In genomic region chr5:125015066-125015465, GRCm38 (mm10) we compare ENCODE assay signal across 16 mouse cellular contexts. TPM values are rescaled to one million over a fixed set of nuclear protein-coding genes. Genes with fewer than 3 reads are reported as not detected.
DNase-seq lines count a peak whose midpoint lies in the region; ATAC-seq lines count a peak whose summit lies in the region.
"Had no signal": no experiment of that assay in that cellular context is flagged by ENCODE, and none has a peak within 500 bp of the region (broad histone marks: within the 10 kb centered on the region; RNA-seq: fewer than 3 reads in every experiment).

No protein-coding gene starts in this region.

- DNase-seq in limb, embryonic 10.5 days (ENCODE audit: low spot score) = no peak
- peak; percentile 51 to 53 for DNase-seq in cerebellum, adult 18-20 months
- peak; percentile 65 for DNase-seq in cerebellum, adult 9-10 months
- peak; percentile 31 for DNase-seq in forebrain, embryonic 14.5 days (ENCODE audit: low spot score)
- no peak for DNase-seq in kidney, postnatal 4 days
- no peak for DNase-seq in c-Kit-positive CD71-positive TER-119-positive erythroid progenitor cells, embryonic 14.5 days (ENCODE audit: low spot score)

- H3K4me3 ChIP-seq in limb, embryonic 15.5 days = no peak overlapping the region
- H3K4me3 ChIP-seq in limb, embryonic 10.5 days = no peak overlapping the region
- H3K4me3 ChIP-seq in forebrain, embryonic 14.5 days (ENCODE audit: low read depth, low read length) = no peak overlapping the region
- H3K4me3 ChIP-seq: erythroblast, embryonic 14.5 days; heart, embryonic 13.5 days; liver, embryonic 12.5 days; midbrain, embryonic 12.5 days; myocyte; neural tube, embryonic 15.5 days had no signal

- no peak for ATAC-seq in limb, embryonic 15.5 days (ENCODE audit: insufficient number of reproducible peaks, low FRiP score, low TSS enrichment, low read depth)
- 0 out of 2 replicates have a peak, but pooled peaks have one; percentile 22 for ATAC-seq in forebrain, embryonic 14.5 days
- ATAC-seq: CD4-positive, CD25-positive, alpha-beta regulatory T cell, adult 4 months; hindbrain, embryonic 16.5 days; liver, embryonic 12.5 days had no signal

- no peak overlapping the region for H3K9ac ChIP-seq in limb, embryonic 15.5 days
- H3K9ac ChIP-seq in forebrain, embryonic 14.5 days (ENCODE audit: low read length) = no peak overlapping the region
- H3K9ac ChIP-seq: heart, embryonic 13.5 days; liver, embryonic 12.5 days; midbrain, embryonic 12.5 days; neural tube, embryonic 15.5 days had no signal

- no peak overlapping the region for H3K4me2 ChIP-seq in limb, embryonic 15.5 days
- no peak overlapping the region for H3K4me2 ChIP-seq in forebrain, embryonic 14.5 days (ENCODE audit: low read length)
- H3K4me2 ChIP-seq: heart, embryonic 13.5 days; liver, embryonic 12.5 days; midbrain, embryonic 12.5 days; neural tube, embryonic 15.5 days had no signal

- H3K27ac ChIP-seq in limb, embryonic 15.5 days = 0 out of 2 replicates have a peak overlapping the region, but pooled peaks have one; percentile 17
- H3K27ac ChIP-seq in limb, embryonic 10.5 days = no peak overlapping the region
- H3K27ac ChIP-seq in forebrain, embryonic 14.5 days (ENCODE audit: low read depth, low read length) = peak overlapping the region; percentile 41; the same call in 1 of the 2 replicates
- H3K27ac ChIP-seq: heart, embryonic 13.5 days; liver, embryonic 12.5 days; midbrain, embryonic 12.5 days; neural tube, embryonic 15.5 days had no signal

- no peaks in the 10 kb centered on the region for H3K9me3 ChIP-seq in limb, embryonic 15.5 days
- no peaks in the 10 kb centered on the region for H3K9me3 ChIP-seq in limb, embryonic 10.5 days (replicated peaks)
- H3K9me3 ChIP-seq in forebrain, embryonic 14.5 days (replicated peaks; ENCODE audit: control insufficient read depth, low read length) = no peaks in the 10 kb centered on the region
- H3K9me3 ChIP-seq: heart, embryonic 13.5 days; liver, embryonic 12.5 days; midbrain, embryonic 12.5 days; neural tube, embryonic 15.5 days had no signal

- no peaks in the 10 kb centered on the region for H3K27me3 ChIP-seq in limb, embryonic 15.5 days
- no peaks in the 10 kb centered on the region for H3K27me3 ChIP-seq in limb, embryonic 10.5 days (ENCODE audit: low read depth, poor library complexity, severe bottlenecking)
- no peaks in the 10 kb centered on the region for H3K27me3 ChIP-seq in forebrain, embryonic 14.5 days (replicated peaks; ENCODE audit: control insufficient read depth, insufficient read depth, low read length)
- H3K27me3 ChIP-seq: heart, embryonic 13.5 days; liver, embryonic 12.5 days; midbrain, embryonic 12.5 days; neural tube, embryonic 15.5 days had no signal

- H3K4me1 ChIP-seq in limb, embryonic 15.5 days = peaks cover 21% of the 10 kb centered on the region
- peaks cover 18% of the 10 kb centered on the region for H3K4me1 ChIP-seq in limb, embryonic 10.5 days
- H3K4me1 ChIP-seq in forebrain, embryonic 14.5 days (ENCODE audit: control insufficient read depth, insufficient read depth, low read length) = 0 out of 2 replicates have a peak, but pooled peaks cover 3% of the 10 kb centered on the region
- H3K4me1 ChIP-seq: liver, embryonic 12.5 days; midbrain, embryonic 12.5 days had no signal

- WGBS in limb, embryonic 15.5 days = 85% methylated on average over 3 of the region's 3 CpGs
- 92% methylated on average over 3 of the region's 3 CpGs for WGBS in limb, embryonic 10.5 days
- 66% methylated on average over 3 of the region's 3 CpGs for WGBS in forebrain, embryonic 14.5 days

- H3K36me3 ChIP-seq in limb, embryonic 15.5 days = peaks cover 93% of the 10 kb centered on the region
- peaks cover 83% of the 10 kb centered on the region for H3K36me3 ChIP-seq in limb, embryonic 10.5 days
- peaks cover 77% of the 10 kb centered on the region for H3K36me3 ChIP-seq in forebrain, embryonic 14.5 days (ENCODE audit: control insufficient read depth, insufficient read depth, low read length)
- H3K36me3 ChIP-seq: G1E had no signal

RNA-seq across cellular contexts. Expression of gene Rflna, which starts 12.0 kb away (rescaled TPM):
- 36.9 and 40.7 TPM in 2 replicates for polyA plus RNA-seq in limb, embryonic 15.5 days (2015; fragmentation: Nextera tagmentation; extraction: Ambion mirVana)
- polyA plus RNA-seq in limb, embryonic 10.5 days (2016; fragmentation: Nextera tagmentation; extraction: Ambion mirVana) = 1.1 and 4.5 TPM in 2 replicates
- polyA plus RNA-seq in forebrain, embryonic 14.5 days (2014; fragmentation: Nextera tagmentation; extraction: Ambion mirVana) = 3.2 and 3.5 TPM in 2 replicates
- polyA plus RNA-seq: CD4-positive, CD25-positive, alpha-beta regulatory T cell, adult 4 months; erythroblast, embryonic 14.5 days; G1E had no signal

Comparison
In these comparisons a context has a peak if more than half of its experiments do, and no peak if none do; other contexts are left out.
1. DNase-seq: peak in cerebellum, adult 18-20 months (2 of 2), cerebellum, adult 9-10 months (single experiment) and forebrain, embryonic 14.5 days (single experiment); none in limb, embryonic 10.5 days (single experiment), kidney, postnatal 4 days (0 of 2) and c-Kit-positive CD71-positive TER-119-positive erythroid progenitor cells, embryonic 14.5 days (single experiment).